Mouse (Mus musculus): ENCODE results near the gene Hydin.
A peak's percentile ranks its signal among the peaks of the same experiment; 100 is the strongest.

Gene Hydin

GRCm38 (mm10) chr8:110630571-110631071 is 363.8 kb downstream of the Hydin start:
- DNase-seq (ENCODE audit: low read depth, low spot score) = peak; percentile 73

GRCm38 (mm10) chr8:110631201-110631600 is 364.4 kb downstream of the Hydin start:
- DNase-seq (ENCODE audit: low read depth, low spot score) = no peak

GRCm38 (mm10) chr8:110633814-110634213 is 367.0 kb downstream of the Hydin start:
- DNase-seq (ENCODE audit: low read depth, low spot score) = no peak

- no peak for DNase-seq (ENCODE audit: low read depth, low spot score)
Measured at GRCm38 (mm10) chr8:110636182-110636581, 369.4 kb downstream of the Hydin start.

GRCm38 (mm10) chr8:110642331-110642730 is 375.6 kb downstream of the Hydin start:
- no peak for DNase-seq (ENCODE audit: low read depth, low spot score)

- DNase-seq (ENCODE audit: low read depth, low spot score) = no peak
Measured at GRCm38 (mm10) chr8:110643177-110643576, 376.4 kb downstream of the Hydin start.

- DNase-seq (ENCODE audit: low read depth, low spot score) = no peak
Measured at GRCm38 (mm10) chr8:110644422-110644821, 377.6 kb downstream of the Hydin start.

GRCm38 (mm10) chr8:110644901-110645300 is 378.1 kb downstream of the Hydin start:
- no peak for DNase-seq (ENCODE audit: low read depth, low spot score)

GRCm38 (mm10) chr8:110645340-110645739 is 378.6 kb downstream of the Hydin start:
- no peak for DNase-seq (ENCODE audit: low read depth, low spot score)

GRCm38 (mm10) chr8:110646064-110646463 is 379.3 kb downstream of the Hydin start:
- peak; percentile 67 for DNase-seq (ENCODE audit: low read depth, low spot score)

- no peak for DNase-seq (ENCODE audit: low read depth, low spot score)
Measured at GRCm38 (mm10) chr8:110648577-110648976, 381.8 kb downstream of the Hydin start.

- no peak for DNase-seq (ENCODE audit: low read depth, low spot score)
Measured at GRCm38 (mm10) chr8:110649286-110649685, 382.5 kb downstream of the Hydin start.

- DNase-seq (ENCODE audit: low read depth, low spot score) = no peak
Measured at GRCm38 (mm10) chr8:110650838-110651237, 384.1 kb downstream of the Hydin start.

GRCm38 (mm10) chr8:110651847-110652246 is 385.1 kb downstream of the Hydin start:
- DNase-seq (ENCODE audit: low read depth, low spot score) = no peak

- no peak for DNase-seq (ENCODE audit: low read depth, low spot score)
Measured at GRCm38 (mm10) chr8:110654075-110655060, 387.6 kb downstream of the Hydin start.

- DNase-seq (ENCODE audit: low read depth, low spot score) = no peak
Measured at GRCm38 (mm10) chr8:110655827-110656226, 389.1 kb downstream of the Hydin start.

- peak; percentile 73 for DNase-seq (ENCODE audit: low read depth, low spot score)
Measured at GRCm38 (mm10) chr8:110657661-110658060, 390.9 kb downstream of the Hydin start.

All from skeletal muscle tissue, adult 2 months (tissue).